In genomic region chr2:30723059-30723587, GRCm38 (mm10) we compare ENCODE assay signal across 7 mouse cellular contexts.
DNase-seq lines count a peak whose midpoint lies in the region; ATAC-seq and TF ChIP-seq lines count a peak whose summit lies in the region.

No protein-coding gene starts in this region.

- H3K4me2 ChIP-seq in heart, embryonic 14.5 days (ENCODE audit: low read length), result no peak overlapping the region
- peak overlapping the region; percentile 5 for H3K4me2 ChIP-seq in limb, embryonic 12.5 days

- H3K4me3 ChIP-seq in lung, adult 2 months (replicated peaks; ENCODE audit: extremely low read depth, low read depth, low read length), result no peak overlapping the region
- H3K4me3 ChIP-seq in cortical plate, adult 2 months (ENCODE audit: insufficient read depth, low read length), result no peak overlapping the region
- no peak overlapping the region for H3K4me3 ChIP-seq in heart, embryonic 14.5 days (ENCODE audit: control insufficient read depth in 1 of 2, insufficient read depth in 1 of 2, low read depth in 1 of 2, low read length in 2 of 2)
- no peak overlapping the region for H3K4me3 ChIP-seq in limb, embryonic 12.5 days (replicated peaks)

- no peak for ATAC-seq in heart, embryonic 14.5 days (ENCODE audit: insufficient number of reproducible peaks, insufficient read depth, low FRiP score, low read depth)
- no peak for ATAC-seq in limb, embryonic 12.5 days (ENCODE audit: insufficient number of reproducible peaks, insufficient read depth, low FRiP score, low TSS enrichment, low read depth)

- no peak for TF ChIP-seq CTCF in lung, adult 2 months (IDR thresholded peaks at IDR 0.05; ENCODE audit: insufficient read depth, low read length)
- no peak for TF ChIP-seq CTCF in cortical plate, adult 2 months (IDR thresholded peaks at IDR 0.05; ENCODE audit: extremely low read depth, insufficient read depth, low read length)

- H3K27me3 ChIP-seq in heart, embryonic 14.5 days (ENCODE audit: control insufficient read depth, insufficient read depth, low read length), result no peaks in the 10 kb centered on the region
- no peaks in the 10 kb centered on the region; the same call in 1 of the 2 replicates for H3K27me3 ChIP-seq in limb, embryonic 12.5 days

- peaks cover 18% of the 10 kb centered on the region for H3K4me1 ChIP-seq in lung, adult 2 months (ENCODE audit: control insufficient read depth, insufficient read depth, low read length)
- H3K4me1 ChIP-seq in cortical plate, adult 2 months (ENCODE audit: control insufficient read depth, insufficient read depth, low read length), result peaks cover 22% of the 10 kb centered on the region
- H3K4me1 ChIP-seq in heart, embryonic 14.5 days (ENCODE audit: control insufficient read depth in 2 of 2, insufficient read depth in 2 of 2, low read length in 2 of 2), result peaks cover 56 to 74% of the 10 kb centered on the region in 2 experiments
- H3K4me1 ChIP-seq in limb, embryonic 12.5 days (replicated peaks), result peaks cover 79% of the 10 kb centered on the region

- no peaks in the 10 kb centered on the region for H3K36me3 ChIP-seq in heart, embryonic 14.5 days (ENCODE audit: control insufficient read depth, insufficient read depth, low read length)
- H3K36me3 ChIP-seq in limb, embryonic 12.5 days, result no peaks in the 10 kb centered on the region

- H3K9ac ChIP-seq in heart, embryonic 14.5 days (ENCODE audit: low read length), result peak overlapping the region; percentile 76; the same call in 1 of the 2 replicates
- peak overlapping the region; percentile 53; the same call in 1 of the 2 replicates for H3K9ac ChIP-seq in limb, embryonic 12.5 days (replicated peaks)

- H3K9me3 ChIP-seq in heart, embryonic 14.5 days (ENCODE audit: control insufficient read depth, low read length), result no peaks in the 10 kb centered on the region
- no peaks in the 10 kb centered on the region for H3K9me3 ChIP-seq in limb, embryonic 12.5 days

- peak; percentile 67 for DNase-seq in lung, postnatal 10 days
- DNase-seq in lung, adult 2 months, result no peak
- DNase-seq in right cerebral cortex, adult 2 months (ENCODE audit: low spot score in 2 of 2), result no peak
- DNase-seq in spleen, postnatal 14 days (ENCODE audit: low spot score in 2 of 2), result no peak

- H3K27ac ChIP-seq in cortical plate, adult 2 months (ENCODE audit: insufficient read depth, low read length), result peak overlapping the region; percentile 91
- peak overlapping the region; percentile 46 to 98 for H3K27ac ChIP-seq in heart, embryonic 14.5 days (replicated peaks in 1 of 2; ENCODE audit: control insufficient read depth in 1 of 2, insufficient read depth in 1 of 2, low read depth in 2 of 2, low read length in 2 of 2)
- H3K27ac ChIP-seq in limb, embryonic 12.5 days, result peak overlapping the region; percentile 99

- WGBS in lung, adult 2 months, result 56% methylated on average over 10 of the region's 10 CpGs
- WGBS in heart, embryonic 14.5 days, result 35% methylated on average over 10 of the region's 10 CpGs
- 12% methylated on average over 10 of the region's 10 CpGs for WGBS in limb, embryonic 12.5 days

- no peak for TF ChIP-seq POLR2A in lung, adult 2 months (IDR thresholded peaks at IDR 0.05; ENCODE audit: borderline replicate concordance, extremely low read depth, low read depth, low read length)
- TF ChIP-seq POLR2A in cortical plate, adult 2 months (IDR thresholded peaks at IDR 0.05; ENCODE audit: extremely low read depth, insufficient read depth, low read length), result no peak
